Mouse (Mus musculus): ENCODE results near the gene Usp49. TPM values are rescaled to one million over a fixed set of nuclear protein-coding genes. Genes with fewer than 3 reads are reported as not detected.

Gene Usp49
- polyA plus RNA-seq, 1 experiment: 4.6 TPM

GRCm38 (mm10) chr17:47712889-47713571 is 82.5 kb downstream of the Usp49 start:
- TF ChIP-seq POLR2A (IDR thresholded peaks at IDR 0.05; ENCODE audit: low read depth, low read length) (no peak), CTCF (IDR thresholded peaks at IDR 0.05; ENCODE audit: extremely low read depth, insufficient read length, insufficient replicate concordance, low read depth, low read length) (no peak)
- no peaks in the 10 kb centered on the region for H3K27me3 ChIP-seq (ENCODE audit: control insufficient read depth, insufficient read depth, low read length)
- 57% methylated on average over 22 of the region's 22 CpGs for WGBS
- H3K4me3 ChIP-seq (ENCODE audit: low read depth, low read length): no peak overlapping the region
- peaks cover 9% of the 10 kb centered on the region; the same call in 1 of the 2 replicates for H3K4me1 ChIP-seq (ENCODE audit: control insufficient read depth, insufficient read depth, insufficient read length, low read length)
- no peak overlapping the region for H3K27ac ChIP-seq (ENCODE audit: insufficient read depth, low read depth, low read length)
- H3K36me3 ChIP-seq (ENCODE audit: control insufficient read depth, insufficient read depth, low read length): no peaks in the 10 kb centered on the region

GRCm38 (mm10) chr17:47715037-47715436 is 84.5 kb downstream of the Usp49 start:
- no peaks in the 10 kb centered on the region for H3K36me3 ChIP-seq (ENCODE audit: control insufficient read depth, insufficient read depth, low read length)
- WGBS: 52% methylated on average over 3 of the region's 3 CpGs
- no peak for TF ChIP-seq CTCF (IDR thresholded peaks at IDR 0.05; ENCODE audit: extremely low read depth, insufficient read length, insufficient replicate concordance, low read depth, low read length)
- no peak for TF ChIP-seq POLR2A (IDR thresholded peaks at IDR 0.05; ENCODE audit: low read depth, low read length)
- no peaks in the 10 kb centered on the region for H3K27me3 ChIP-seq (ENCODE audit: control insufficient read depth, insufficient read depth, low read length)
- H3K4me1 ChIP-seq (ENCODE audit: control insufficient read depth, insufficient read depth, insufficient read length, low read length): peaks cover 7% of the 10 kb centered on the region; the same call in 1 of the 2 replicates
- H3K27ac ChIP-seq (ENCODE audit: insufficient read depth, low read depth, low read length): no peak overlapping the region
- H3K4me3 ChIP-seq (ENCODE audit: low read depth, low read length): no peak overlapping the region

- H3K36me3 ChIP-seq (ENCODE audit: control insufficient read depth, insufficient read depth, low read length): no peaks in the 10 kb centered on the region
- H3K27ac ChIP-seq (ENCODE audit: insufficient read depth, low read depth, low read length): no peak overlapping the region
- no peak for TF ChIP-seq POLR2A (IDR thresholded peaks at IDR 0.05; ENCODE audit: low read depth, low read length)
- no peak for TF ChIP-seq CTCF (IDR thresholded peaks at IDR 0.05; ENCODE audit: extremely low read depth, insufficient read length, insufficient replicate concordance, low read depth, low read length)
- H3K4me1 ChIP-seq (ENCODE audit: control insufficient read depth, insufficient read depth, insufficient read length, low read length): no peaks in the 10 kb centered on the region
- 34% methylated on average over 4 of the region's 4 CpGs for WGBS
- no peaks in the 10 kb centered on the region for H3K27me3 ChIP-seq (ENCODE audit: control insufficient read depth, insufficient read depth, low read length)
- H3K4me3 ChIP-seq (ENCODE audit: low read depth, low read length): no peak overlapping the region
Observed at GRCm38 (mm10) chr17:47721183-47721582, 90.7 kb downstream of the Usp49 start.

GRCm38 (mm10) chr17:47726566-47726965 is 96.1 kb downstream of the Usp49 start, which contains the start of gene Pgc:
Pgc (plus strand) TSS chr17:47726842.
- H3K36me3 ChIP-seq (ENCODE audit: control insufficient read depth, insufficient read depth, low read length): no peaks in the 10 kb centered on the region
- no peak within 1 kb of the TSS for H3K4me3 ChIP-seq (ENCODE audit: low read depth, low read length)
- WGBS: 45% methylated on average over 11 of the region's 11 CpGs

GRCm38 (mm10) chr17:47730633-47731575 is 100.4 kb downstream of the Usp49 start:
- Histone ChIP-seq H3K27me3 (ENCODE audit: control insufficient read depth, insufficient read depth, low read length) (no peaks in the 10 kb centered on the region), H3K4me1 (ENCODE audit: control insufficient read depth, insufficient read depth, insufficient read length, low read length) (peaks cover 5% of the 10 kb centered on the region; the same call in 1 of the 2 replicates), H3K4me3 (ENCODE audit: low read depth, low read length) (no peak overlapping the region), H3K36me3 (ENCODE audit: control insufficient read depth, insufficient read depth, low read length) (no peaks in the 10 kb centered on the region), H3K27ac (ENCODE audit: insufficient read depth, low read depth, low read length) (no peak overlapping the region)
- 33% methylated on average over 24 of the region's 24 CpGs for WGBS
- TF ChIP-seq POLR2A (IDR thresholded peaks at IDR 0.05; ENCODE audit: low read depth, low read length) (no peak), CTCF (IDR thresholded peaks at IDR 0.05; ENCODE audit: extremely low read depth, insufficient read length, insufficient replicate concordance, low read depth, low read length) (no peak)

More at GRCm38 (mm10) chr17:47726566-47726965, 96.1 kb downstream of the Usp49 start, which contains the start of gene Pgc:
- Histone ChIP-seq H3K4me1 (ENCODE audit: control insufficient read depth, insufficient read depth, insufficient read length, low read length) (peaks cover 5% of the 10 kb centered on the region; the same call in 1 of the 2 replicates), H3K27ac (ENCODE audit: insufficient read depth, low read depth, low read length) (no peak within 1 kb of the TSS), H3K27me3 (ENCODE audit: control insufficient read depth, insufficient read depth, low read length) (no peaks in the 10 kb centered on the region)
- TF ChIP-seq CTCF (IDR thresholded peaks at IDR 0.05; ENCODE audit: extremely low read depth, insufficient read length, insufficient replicate concordance, low read depth, low read length) (no peak), POLR2A (IDR thresholded peaks at IDR 0.05; ENCODE audit: low read depth, low read length) (no peak)

DNA sequence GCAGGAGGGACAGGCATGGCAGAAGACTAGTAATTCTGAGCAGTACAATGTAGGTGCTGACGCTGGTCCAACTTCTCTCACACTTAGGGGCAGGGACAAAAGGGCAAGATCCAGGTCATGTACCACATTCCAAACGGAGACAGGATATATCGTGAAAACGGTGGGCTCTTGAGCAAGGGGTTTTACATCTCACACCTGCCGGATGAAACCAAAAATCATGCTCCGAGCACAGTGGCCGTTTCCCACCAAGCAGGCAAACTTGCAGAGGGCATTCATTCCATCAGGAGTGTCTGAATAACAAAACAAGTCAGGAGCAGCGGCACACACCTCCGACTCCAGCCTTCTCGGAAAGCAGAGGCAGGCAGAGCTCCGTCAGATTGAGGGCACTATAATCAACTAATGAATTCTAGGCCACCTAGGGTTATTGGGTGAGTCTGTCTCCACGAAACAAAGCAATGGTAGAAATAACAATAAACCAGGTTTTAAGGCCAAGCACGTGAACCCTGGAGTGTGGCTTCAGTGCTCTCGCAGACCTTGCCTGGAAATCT is 105.1 kb downstream of the Usp49 start:
- Histone ChIP-seq H3K27ac (ENCODE audit: insufficient read depth, low read depth, low read length) (no peak overlapping the region), H3K4me3 (ENCODE audit: low read depth, low read length) (no peak overlapping the region), H3K4me1 (ENCODE audit: control insufficient read depth, insufficient read depth, insufficient read length, low read length) (peaks cover 19% of the 10 kb centered on the region), H3K36me3 (ENCODE audit: control insufficient read depth, insufficient read depth, low read length) (no peaks in the 10 kb centered on the region), H3K27me3 (ENCODE audit: control insufficient read depth, insufficient read depth, low read length) (no peaks in the 10 kb centered on the region)
- 83% methylated on average over 14 of the region's 14 CpGs for WGBS
- TF ChIP-seq POLR2A (IDR thresholded peaks at IDR 0.05; ENCODE audit: low read depth, low read length): no peak
- no peak for TF ChIP-seq CTCF (IDR thresholded peaks at IDR 0.05; ENCODE audit: extremely low read depth, insufficient read length, insufficient replicate concordance, low read depth, low read length)

Other genes with a start within 250 kb of the Usp49 start
- gene Guca1b, start 245.3 kb upstream of the Usp49 start, polyA plus RNA-seq (2012; rRNA removed): 0.56 and 0.86 TPM in 2 replicates
- gene Guca1a, start 230.1 kb upstream of the Usp49 start, polyA plus RNA-seq (2012; rRNA removed): 2.1 and 2.5 TPM in 2 replicates
- 21.8 and 27.3 TPM in 2 replicates for gene AI661453, start 194.1 kb upstream of the Usp49 start, polyA plus RNA-seq (2012; rRNA removed)
- gene 1700001C19Rik, start 193.3 kb upstream of the Usp49 start, polyA plus RNA-seq (2012; rRNA removed): 0.08 TPM in 1 of 2 replicates, not detected in the other
- 6.2 and 13.3 TPM in 2 replicates for gene Taf8, start 128.4 kb upstream of the Usp49 start, polyA plus RNA-seq (2012; rRNA removed)
- gene Ccnd3, start 125.6 kb upstream of the Usp49 start, polyA plus RNA-seq (2012; rRNA removed): 49.9 and 54.9 TPM in 2 replicates
- gene Bysl, start 19.2 kb upstream of the Usp49 start, polyA plus RNA-seq (2012; rRNA removed): 3.3 and 3.5 TPM in 2 replicates
- 7.3 and 11.3 TPM in 2 replicates for gene Med20, start 19.1 kb upstream of the Usp49 start, polyA plus RNA-seq (2012; rRNA removed)
- gene Gm20517, start 19.1 kb upstream of the Usp49 start, polyA plus RNA-seq (2012; rRNA removed): 0.88 and 1.7 TPM in 2 replicates
- 41.1 and 59.0 TPM in 2 replicates for gene Tomm6, start 57.7 kb downstream of the Usp49 start, polyA plus RNA-seq (2012; rRNA removed)
- gene Frs3, start 58.3 kb downstream of the Usp49 start, polyA plus RNA-seq (2012; rRNA removed): 7.1 and 13.1 TPM in 2 replicates
- 0.20 and 0.39 TPM in 2 replicates for gene Gm21981, start 63.8 kb downstream of the Usp49 start, polyA plus RNA-seq (2012; rRNA removed)
- gene Prickle4, start 64.0 kb downstream of the Usp49 start, polyA plus RNA-seq (2012; rRNA removed): 0.89 and 1.4 TPM in 2 replicates
- 12.3 and 443 TPM in 2 replicates for gene Pgc, start 96.2 kb downstream of the Usp49 start, polyA plus RNA-seq (2012; rRNA removed)
- 27.5 and 60.3 TPM in 2 replicates for gene Tfeb, start 106.3 kb downstream of the Usp49 start, polyA plus RNA-seq (2012; rRNA removed)
- gene Mdfi, start 204.0 kb downstream of the Usp49 start, polyA plus RNA-seq (2012; rRNA removed): 7.3 and 12.3 TPM in 2 replicates

Measured in small intestine, adult 2 months (tissue).